Mouse (Mus musculus): ENCODE results near the gene Scamp4.
A peak's percentile ranks its signal among the peaks of the same experiment; 100 is the strongest.

Gene Scamp4

DNA sequence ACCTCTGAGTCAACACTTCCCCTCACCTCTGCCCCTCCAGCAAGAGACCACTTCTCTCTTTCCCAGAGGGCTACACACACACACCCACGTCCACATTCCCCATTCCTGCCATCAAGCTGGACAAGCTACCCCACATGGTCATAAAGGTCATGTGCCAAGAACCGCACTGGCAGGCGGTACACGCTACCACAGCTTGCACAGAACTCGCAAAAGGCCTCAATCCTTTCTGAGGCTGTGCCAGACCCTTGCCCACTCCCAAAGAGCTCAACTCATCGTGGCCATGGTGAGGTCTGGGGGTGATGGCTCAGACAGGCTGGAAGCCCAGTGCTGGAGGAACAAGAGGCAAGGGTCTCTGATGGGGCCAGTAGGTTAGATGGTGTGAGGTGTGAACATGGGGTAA lies 52.2 kb downstream of the Scamp4 start:
- no peak for DNase-seq (ENCODE audit: low spot score)

DNA sequence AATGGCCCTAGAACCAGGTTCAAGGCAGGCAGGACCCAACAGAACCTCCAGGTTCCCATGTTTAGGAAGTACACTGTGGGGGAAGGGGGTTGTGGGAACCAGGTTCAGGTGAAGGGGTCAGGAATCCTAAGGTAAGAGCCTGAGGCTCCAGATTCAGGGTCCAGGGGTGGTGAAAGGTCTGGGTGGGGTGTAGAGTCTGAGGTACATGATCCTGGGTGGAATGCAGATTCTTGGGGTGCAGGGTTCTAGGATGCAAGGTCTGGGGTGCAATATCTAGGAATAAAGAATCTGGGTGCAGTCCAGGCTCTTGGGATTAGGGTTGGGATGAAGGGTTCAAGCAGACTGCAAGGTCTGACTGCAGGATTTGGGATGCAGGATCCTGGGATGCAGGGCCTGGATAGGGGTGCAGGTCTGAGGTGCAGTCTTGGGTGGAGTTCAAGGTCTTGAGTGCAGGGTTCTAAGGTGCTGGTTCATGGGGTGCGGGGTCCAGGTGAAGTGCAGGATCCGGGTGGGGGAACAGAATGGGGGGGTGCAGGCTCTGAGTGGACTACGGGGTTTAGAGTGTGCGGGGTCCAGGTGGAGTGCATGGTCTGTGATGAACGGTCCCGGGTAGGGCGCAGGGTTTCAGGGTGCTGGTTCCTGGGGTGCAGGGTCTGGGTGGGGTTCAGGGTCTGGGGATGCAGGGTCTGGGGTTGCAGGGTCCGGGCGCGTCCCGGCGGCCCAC lies 52.9 kb downstream of the Scamp4 start:
- no peak for DNase-seq (ENCODE audit: low spot score)

DNA sequence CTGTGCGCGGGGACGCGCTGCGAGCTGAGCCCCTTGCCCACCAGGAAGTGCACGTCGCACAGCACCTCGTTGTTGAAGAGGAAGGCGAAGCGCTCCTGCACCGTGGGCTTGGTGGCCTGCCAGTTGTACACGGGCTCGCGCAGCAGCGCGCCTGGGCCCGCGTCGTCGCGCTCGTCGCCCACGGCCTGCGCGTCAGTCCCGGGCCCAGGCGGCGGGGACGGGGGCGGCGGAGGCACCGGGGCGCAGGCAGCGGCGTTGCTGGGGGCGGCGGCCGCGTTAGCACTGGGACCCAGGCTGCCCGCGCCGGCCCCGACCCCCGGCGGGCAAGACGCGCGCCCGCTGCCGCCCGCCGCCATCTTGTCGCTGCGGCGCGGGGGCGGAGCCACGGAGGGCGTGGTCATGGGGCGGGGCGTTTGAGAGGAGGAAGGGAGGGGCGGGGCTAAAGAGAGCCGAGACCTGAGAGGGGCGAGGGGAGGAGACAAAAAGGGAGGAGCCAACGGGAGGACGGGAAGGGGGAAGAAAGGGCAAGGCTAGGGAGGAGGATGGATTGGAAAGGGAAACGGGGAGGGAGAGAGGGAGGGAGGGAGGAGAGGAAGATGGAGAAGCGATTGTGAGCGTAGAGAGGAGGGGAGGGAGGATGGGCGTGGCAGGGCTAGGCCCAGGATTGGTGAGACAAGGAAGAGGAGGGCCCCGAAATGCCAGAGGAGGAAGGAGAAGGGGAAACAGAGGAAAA lies 53.6 kb downstream of the Scamp4 start:
- DNase-seq (ENCODE audit: low spot score) = peak; percentile 82

DNA sequence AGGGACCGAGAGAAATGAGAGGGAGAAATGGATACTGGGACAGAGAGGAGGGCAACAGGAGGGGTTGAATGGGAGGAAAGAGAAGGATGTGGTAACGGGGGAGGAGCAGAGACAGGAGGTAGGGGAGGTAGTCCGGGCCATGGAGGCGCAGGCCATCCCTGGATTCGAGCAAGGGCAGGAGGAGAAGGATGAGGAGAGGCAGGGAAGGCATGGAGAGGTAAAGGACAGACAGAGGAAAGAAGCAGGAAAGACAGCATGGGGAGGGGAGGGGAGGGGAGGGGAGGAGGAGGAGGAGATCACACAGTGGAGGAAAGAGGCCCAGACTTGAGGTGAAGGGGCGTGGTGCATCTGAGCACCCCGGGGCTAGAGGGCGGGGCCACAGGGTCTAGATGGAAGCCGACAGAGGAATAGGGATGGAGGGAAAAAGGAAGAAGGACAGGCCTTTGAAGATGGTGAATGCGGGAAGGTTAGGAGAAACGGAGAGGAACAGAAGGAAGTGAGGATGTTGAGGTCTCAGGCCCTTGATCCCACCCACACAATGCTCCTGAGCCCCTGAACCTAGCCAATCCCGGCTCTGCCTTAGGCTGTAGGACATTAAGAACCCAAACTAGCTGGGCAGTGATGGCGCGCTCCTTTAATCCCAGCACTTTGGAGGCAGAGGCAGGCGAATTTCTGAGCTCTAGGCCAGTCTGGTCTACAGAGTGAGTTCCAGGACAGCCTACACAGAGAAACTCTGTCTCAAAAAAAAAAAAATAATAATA lies 54.4 kb downstream of the Scamp4 start, which contains the start of gene Btbd2:
Btbd2 (minus strand) TSS at position 209 of the 761 bp plus-strand sequence.
- DNase-seq (ENCODE audit: low spot score) = no peak

DNA sequence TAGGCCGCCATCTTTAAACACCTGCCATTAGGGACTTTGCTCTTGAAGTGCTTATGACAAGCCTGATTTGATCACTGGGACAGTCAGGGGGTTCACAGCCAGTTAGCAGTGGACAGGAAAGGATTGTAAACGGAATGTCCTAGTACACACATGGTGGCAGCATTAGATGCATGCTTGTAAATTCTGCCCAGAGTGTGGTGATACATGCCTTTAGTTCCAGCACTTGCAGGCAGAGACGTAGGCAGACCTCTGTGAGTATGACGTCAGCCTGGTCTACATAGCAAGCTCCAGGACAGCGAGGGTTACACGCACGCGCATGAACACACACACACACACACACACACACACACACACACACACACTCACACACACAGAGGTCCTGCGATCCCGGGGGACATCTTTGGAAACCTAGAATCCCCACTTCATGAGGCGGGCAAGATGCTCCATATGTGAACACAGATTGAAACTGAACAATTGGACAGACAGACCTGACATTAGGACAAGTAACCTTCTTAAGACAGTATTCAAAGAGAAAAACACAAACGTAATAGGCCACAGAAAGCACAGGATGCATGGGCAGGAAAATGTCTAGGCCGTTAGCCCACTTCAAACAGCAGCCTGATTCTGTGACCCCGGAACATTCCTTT lies 55.6 kb downstream of the Scamp4 start:
- DNase-seq (ENCODE audit: low spot score) = no peak

DNA sequence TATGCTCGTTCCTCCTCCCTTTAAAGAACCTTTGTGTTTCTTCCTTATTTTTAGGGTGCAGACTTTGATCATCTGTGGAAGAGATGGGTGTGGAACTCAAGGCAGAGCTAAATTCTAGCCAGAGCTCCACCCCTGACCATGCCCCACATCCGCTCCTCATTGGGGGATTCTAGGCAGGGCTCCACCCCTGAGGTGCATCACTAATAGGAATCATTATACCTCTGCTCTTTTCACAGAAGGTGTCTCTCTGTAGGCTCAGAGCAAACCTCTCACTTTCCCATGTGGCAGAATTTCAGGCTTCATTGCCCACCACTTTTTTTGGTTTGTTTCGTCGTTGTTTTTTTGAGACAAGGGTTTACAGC lies 56.1 kb downstream of the Scamp4 start:
- DNase-seq (ENCODE audit: low spot score) = no peak

DNA sequence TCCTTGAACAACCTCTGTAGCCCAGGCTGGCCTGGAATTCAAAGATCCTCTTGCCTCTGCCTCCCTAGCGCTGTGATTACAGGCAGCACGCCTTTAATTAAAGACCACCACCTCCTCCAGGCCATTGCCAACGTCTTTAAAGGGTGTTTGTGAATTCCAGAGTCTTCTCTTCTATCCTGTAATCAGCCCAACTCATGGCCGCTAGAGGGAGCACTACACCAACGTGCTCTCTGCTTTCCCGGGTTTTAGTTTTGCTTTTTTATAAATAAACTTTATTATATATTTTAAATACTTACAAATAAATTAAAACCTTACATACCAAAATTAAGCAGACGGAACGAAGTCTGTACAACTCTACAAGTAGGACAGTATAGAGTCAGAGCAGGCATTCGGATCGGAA lies 56.5 kb downstream of the Scamp4 start:
- peak; percentile 78 for DNase-seq (ENCODE audit: low spot score)

DNA sequence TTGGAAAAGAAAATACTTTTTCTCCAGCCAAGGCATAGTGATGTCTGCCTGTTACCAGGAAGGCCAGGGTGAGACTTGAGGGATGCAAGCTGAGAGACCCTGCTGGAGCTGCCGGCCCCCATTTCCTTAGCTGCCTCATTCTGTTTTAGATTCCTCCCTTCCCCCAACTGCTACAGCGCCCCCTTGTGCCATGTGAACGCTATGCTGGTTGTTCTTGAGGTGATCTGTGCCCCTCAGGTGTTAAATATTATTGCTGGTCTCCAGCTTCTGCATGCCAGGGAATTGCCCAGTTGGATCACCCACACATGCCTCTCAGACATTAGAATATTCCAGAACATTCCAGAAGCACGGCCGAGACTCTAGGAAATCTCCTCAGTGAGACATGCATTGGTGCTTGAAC lies 58.5 kb downstream of the Scamp4 start:
- DNase-seq (ENCODE audit: low spot score) = no peak

DNA sequence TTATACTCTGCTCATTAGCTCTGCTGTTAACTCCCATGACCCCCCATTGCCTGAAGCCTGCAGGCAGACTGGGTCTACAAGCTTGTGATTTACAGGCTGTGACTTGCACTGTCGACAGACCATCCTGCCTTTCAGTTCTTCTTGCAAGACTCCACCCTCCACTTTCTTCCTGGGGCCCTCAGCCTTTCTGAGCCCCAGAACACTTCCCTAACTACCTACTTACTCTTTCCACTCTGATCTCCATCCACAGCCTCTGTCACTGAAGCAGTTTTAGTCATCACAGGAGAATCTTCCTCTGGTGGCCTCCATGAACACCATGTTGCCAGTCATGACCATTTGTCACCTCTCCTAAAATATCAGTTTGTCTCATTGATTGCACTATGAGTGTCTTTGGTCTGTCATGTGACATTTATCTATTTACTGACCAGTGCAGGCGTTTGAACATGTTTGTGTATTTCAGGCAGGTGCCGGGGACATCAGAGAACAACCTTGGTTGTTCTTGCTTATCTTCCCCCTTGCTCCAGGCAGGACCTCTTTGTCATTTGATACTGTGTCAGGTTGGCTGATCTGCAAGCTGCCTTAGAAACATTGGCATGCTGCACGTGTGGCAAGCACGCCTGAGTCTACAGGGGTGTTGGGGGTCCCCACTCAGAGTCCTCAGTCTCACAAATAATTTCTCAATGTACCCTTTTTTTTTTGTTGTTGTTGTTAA lies 61.0 kb downstream of the Scamp4 start:
- no peak for DNase-seq (ENCODE audit: low spot score)

DNA sequence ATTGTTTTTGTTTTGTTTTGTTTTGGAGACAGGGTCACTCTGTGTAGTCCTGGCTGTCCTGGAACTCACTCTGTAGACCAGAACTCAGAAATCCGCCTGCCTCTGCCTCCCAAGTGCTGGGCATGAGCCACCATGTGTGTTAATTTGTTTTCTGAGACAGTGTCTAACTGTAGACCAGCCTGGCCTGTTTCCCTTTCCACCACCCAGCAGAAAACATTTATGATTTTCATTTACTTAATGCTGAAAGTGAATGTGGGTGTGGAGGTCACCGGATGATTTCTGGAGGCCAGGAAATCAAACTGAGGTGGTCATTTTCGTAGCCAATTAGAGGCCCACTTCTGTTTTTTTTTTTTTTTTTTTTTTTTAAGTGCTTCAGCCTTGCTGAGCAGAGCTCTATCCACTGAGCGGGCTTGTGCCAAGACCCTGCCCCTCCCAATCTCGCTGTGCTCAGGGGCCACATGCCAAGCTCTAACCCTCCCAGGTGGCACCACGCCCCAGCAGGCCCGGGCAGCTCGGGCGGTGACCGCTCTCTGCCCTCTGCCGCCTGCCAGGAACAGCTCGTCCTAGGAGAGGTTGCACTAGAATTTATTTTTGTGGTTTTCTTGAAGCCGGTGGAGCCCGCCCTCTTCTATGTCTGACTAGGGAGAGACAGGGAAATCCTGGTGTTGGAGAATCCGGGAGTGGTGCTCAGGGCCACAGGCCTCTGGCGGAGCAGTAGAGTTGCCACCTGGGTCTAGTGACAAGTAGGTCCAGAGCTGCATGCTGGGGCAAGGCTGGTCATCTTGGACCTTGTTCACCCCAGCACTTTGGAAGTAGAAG lies 61.7 kb downstream of the Scamp4 start:
- DNase-seq (ENCODE audit: low spot score) = no peak

DNA sequence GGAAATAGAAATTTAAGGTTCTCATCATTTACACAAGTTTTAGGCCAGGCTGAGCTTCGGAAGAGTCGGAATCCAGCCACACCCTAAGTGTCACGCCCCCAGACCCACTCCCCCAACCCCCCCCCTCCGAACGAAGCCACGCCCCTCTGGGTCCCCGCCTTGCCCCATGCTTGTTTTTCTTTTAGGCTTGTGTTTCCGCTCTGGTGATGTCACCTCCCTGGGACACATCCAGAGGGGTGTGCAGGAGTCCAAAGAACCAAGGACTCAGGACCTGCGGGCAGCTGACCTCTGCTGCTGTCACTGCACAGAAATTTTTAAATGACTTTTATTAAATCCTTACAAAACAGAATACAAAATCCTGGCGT lies 62.3 kb downstream of the Scamp4 start:
- DNase-seq (ENCODE audit: low spot score) = no peak

Measured in layer of hippocampus, adult 9-10 months (tissue).